Mouse (Mus musculus): ENCODE measurements at regions not wholly inside any gene's neighbourhood (a gene's known extent, or its start where the extent isn't known, plus 50 kb on each side); places are given as distances from the start of the nearest gene placed in this dataset.

GRCm38 (mm10) chr8:128236097-128236496 is 122.3 kb upstream of the Nrp1 start:
- Histone ChIP-seq H3K4me3 (ENCODE audit: control insufficient read depth in 1 of 2, insufficient read depth in 1 of 2, low read depth in 2 of 2, low read length in 2 of 2) (no peak overlapping the region), H3K27ac (ENCODE audit: control insufficient read depth, low read depth, low read length) (no peak overlapping the region), H3K9me3 (replicated peaks; ENCODE audit: insufficient read depth, low read length) (no peaks in the 10 kb centered on the region), H3K4me1 (ENCODE audit: control insufficient read depth in 1 of 2, insufficient read depth in 2 of 2, low read length in 2 of 2) (no peaks in the 10 kb centered on the region), H3K36me3 (ENCODE audit: control insufficient read depth in 1 of 2, insufficient read depth in 2 of 2, low read length in 2 of 2) (no peaks in the 10 kb centered on the region), H3K27me3 (ENCODE audit: control insufficient read depth in 1 of 2, insufficient read depth in 2 of 2, low read length in 2 of 2) (no peaks in the 10 kb centered on the region), H3K79me2 (ENCODE audit: control insufficient read depth, insufficient read depth, low read length, poor library complexity) (no peaks in the 10 kb centered on the region), H3K9ac (ENCODE audit: control insufficient read depth, low read depth, low read length, poor library complexity, severe bottlenecking) (no peak overlapping the region)
- DNase-seq (ENCODE audit: low read depth, low spot score): no peak
- TF ChIP-seq BHLHE40 (IDR thresholded peaks at IDR 0.05; ENCODE audit: borderline replicate concordance, low read depth, low read length) (no peak), CHD2 (IDR thresholded peaks at IDR 0.05; ENCODE audit: low read length) (no peak), SIN3A (IDR thresholded peaks at IDR 0.05; ENCODE audit: low read length) (no peak), MAFK (IDR thresholded peaks at IDR 0.05; ENCODE audit: borderline replicate concordance, low read depth, low read length) (no peak), GABPA (IDR thresholded peaks at IDR 0.05; ENCODE audit: low read depth, low read length) (no peak), POLR2AphosphoS5 (IDR thresholded peaks at IDR 0.05; ENCODE audit: borderline replicate concordance, low read depth, low read length) (no peak), ZNF384 (IDR thresholded peaks at IDR 0.05; ENCODE audit: low read depth, low read length) (no peak), CHD1 (IDR thresholded peaks at IDR 0.05; ENCODE audit: low read depth, low read length) (no peak), ETS1 (IDR thresholded peaks at IDR 0.05; ENCODE audit: low read depth, low read length) (no peak), USF2 (IDR thresholded peaks at IDR 0.05; ENCODE audit: borderline replicate concordance in 1 of 2, insufficient read depth in 1 of 2, low read depth in 1 of 2, low read length in 2 of 2) (no peak), JUND (IDR thresholded peaks at IDR 0.05; ENCODE audit: low read depth, low read length) (no peak), UBTF (IDR thresholded peaks at IDR 0.05; ENCODE audit: borderline replicate concordance, insufficient read depth, low read depth, low read length) (no peak), MAZ (IDR thresholded peaks at IDR 0.05; ENCODE audit: low read depth, low read length) (no peak), MXI1 (IDR thresholded peaks at IDR 0.05; ENCODE audit: low read depth, low read length) (no peak), MYC (IDR thresholded peaks at IDR 0.05; ENCODE audit: low read depth, low read length) (no peak), KAT2A (conservative IDR thresholded peaks at IDR 0.05; ENCODE audit: low read depth, low read length) (no peak)

GRCm38 (mm10) chr8:128238948-128239347 is 119.5 kb upstream of the Nrp1 start:
- Histone ChIP-seq H3K9ac (ENCODE audit: control insufficient read depth, low read depth, low read length, poor library complexity, severe bottlenecking) (no peak overlapping the region), H3K4me1 (ENCODE audit: control insufficient read depth in 1 of 2, insufficient read depth in 2 of 2, low read length in 2 of 2) (no peaks in the 10 kb centered on the region), H3K36me3 (ENCODE audit: control insufficient read depth in 1 of 2, insufficient read depth in 2 of 2, low read length in 2 of 2) (no peaks in the 10 kb centered on the region), H3K79me2 (ENCODE audit: control insufficient read depth, insufficient read depth, low read length, poor library complexity) (no peaks in the 10 kb centered on the region), H3K4me3 (ENCODE audit: control insufficient read depth in 1 of 2, insufficient read depth in 1 of 2, low read depth in 2 of 2, low read length in 2 of 2) (no peak overlapping the region), H3K27ac (ENCODE audit: control insufficient read depth, low read depth, low read length) (no peak overlapping the region), H3K27me3 (ENCODE audit: control insufficient read depth in 1 of 2, insufficient read depth in 2 of 2, low read length in 2 of 2) (no peaks in the 10 kb centered on the region), H3K9me3 (replicated peaks; ENCODE audit: insufficient read depth, low read length) (no peaks in the 10 kb centered on the region)
- DNase-seq (ENCODE audit: low read depth, low spot score): no peak
- TF ChIP-seq MYC (IDR thresholded peaks at IDR 0.05; ENCODE audit: low read depth, low read length) (no peak), EP300 (IDR thresholded peaks at IDR 0.05; ENCODE audit: low read depth in 1 of 2, low read length in 2 of 2) (no peak)
